Mouse (Mus musculus) spleen, embryonic (tissue): ENCODE data around the gene Lin28a.
"Not testable (repeated sequence)": the region's sequence is repeated elsewhere in the genome, so short reads cannot be mapped to it uniquely, and the experiment has no call there.

Experiments used
- CTCF ChIA-PET: fragments of 350-600 bp; sonication (Branson Sonifier 250); formaldehyde crosslinking; loops from one replicate; lab custom pipeline; 2022; lab: Charles Lee

The Lin28a gene

DNA sequence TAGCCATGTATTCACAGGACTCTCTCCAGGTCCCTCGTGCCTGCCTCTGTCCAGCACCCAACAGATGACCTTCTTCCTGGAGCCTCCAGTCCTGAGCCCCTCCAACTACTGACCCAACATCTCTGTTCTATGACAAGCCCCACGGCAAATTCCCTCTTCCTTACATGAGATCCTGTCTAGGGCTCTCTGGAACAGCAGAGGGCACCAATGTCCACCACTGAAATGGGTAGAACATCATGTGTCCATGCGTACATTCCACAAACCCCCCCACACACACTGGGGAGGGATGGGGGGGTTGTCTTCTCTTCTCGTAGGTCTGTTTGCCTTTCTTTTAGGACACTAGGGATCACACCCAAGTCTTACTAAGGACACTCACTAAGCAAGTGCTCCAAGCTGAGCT lies 28.6 kb downstream of the Lin28a start:
- CTCF ChIA-PET = no interaction called here

DNA sequence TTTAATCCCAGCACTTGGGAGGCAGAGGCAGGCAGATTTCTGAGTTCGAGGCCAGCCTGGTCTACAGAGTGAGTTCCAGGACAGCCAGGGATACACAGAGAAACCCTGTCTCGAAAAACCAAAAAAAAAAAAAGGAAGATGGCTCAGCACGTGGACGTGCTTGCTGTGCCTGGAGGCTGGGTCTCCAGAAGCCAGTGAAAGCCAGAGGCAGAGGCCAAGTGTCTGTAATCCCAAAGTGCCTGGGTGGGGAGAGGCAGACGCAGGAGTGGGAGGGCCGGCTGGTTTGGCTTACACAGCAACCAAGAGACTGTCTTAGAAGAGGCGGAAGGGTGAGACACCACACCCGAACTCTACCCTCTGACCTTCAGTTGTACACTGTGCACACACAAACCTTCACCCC lies 30.4 kb downstream of the Lin28a start:
- CTCF ChIA-PET = not testable (repeated sequence)

DNA sequence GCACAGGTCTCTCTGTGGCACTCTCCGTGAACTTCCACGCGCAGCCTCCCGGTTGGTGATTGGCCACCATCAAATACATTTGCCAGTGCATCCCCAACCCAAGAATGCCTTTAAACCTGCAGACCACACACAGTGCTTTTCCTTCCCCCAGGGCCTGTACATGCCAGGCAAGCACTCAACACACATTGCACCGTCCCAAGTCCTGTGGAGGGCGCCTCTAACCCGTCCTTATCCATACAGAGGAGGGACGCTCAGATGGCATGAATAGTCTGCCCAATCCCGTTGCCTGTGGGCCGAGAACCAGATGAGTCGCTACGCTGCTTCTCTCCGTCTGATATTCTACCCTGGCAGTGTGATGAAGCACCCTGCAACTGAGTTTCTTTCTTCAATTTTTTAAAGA lies 35.7 kb downstream of the Lin28a start:
- CTCF ChIA-PET = no interaction called here

DNA sequence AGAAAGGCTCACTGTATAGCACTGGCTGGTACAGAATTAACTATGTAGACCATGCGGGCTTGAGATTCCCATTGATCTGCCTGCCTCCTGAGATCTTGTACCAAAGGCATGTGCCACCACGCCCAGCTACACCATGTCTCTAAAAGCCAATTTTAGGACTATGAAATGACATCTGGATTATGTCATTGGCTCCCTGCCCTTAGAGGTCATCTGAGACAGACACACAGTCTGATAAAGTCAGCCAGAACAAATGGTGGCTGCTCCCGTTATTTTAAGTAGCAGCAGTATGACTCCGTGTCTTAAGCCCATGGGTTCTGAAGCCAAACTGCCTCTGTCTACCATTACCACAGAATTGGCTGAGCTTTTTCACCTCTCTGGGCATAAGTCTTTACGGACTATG lies 38.1 kb downstream of the Lin28a start:
- CTCF ChIA-PET = no interaction called here

DNA sequence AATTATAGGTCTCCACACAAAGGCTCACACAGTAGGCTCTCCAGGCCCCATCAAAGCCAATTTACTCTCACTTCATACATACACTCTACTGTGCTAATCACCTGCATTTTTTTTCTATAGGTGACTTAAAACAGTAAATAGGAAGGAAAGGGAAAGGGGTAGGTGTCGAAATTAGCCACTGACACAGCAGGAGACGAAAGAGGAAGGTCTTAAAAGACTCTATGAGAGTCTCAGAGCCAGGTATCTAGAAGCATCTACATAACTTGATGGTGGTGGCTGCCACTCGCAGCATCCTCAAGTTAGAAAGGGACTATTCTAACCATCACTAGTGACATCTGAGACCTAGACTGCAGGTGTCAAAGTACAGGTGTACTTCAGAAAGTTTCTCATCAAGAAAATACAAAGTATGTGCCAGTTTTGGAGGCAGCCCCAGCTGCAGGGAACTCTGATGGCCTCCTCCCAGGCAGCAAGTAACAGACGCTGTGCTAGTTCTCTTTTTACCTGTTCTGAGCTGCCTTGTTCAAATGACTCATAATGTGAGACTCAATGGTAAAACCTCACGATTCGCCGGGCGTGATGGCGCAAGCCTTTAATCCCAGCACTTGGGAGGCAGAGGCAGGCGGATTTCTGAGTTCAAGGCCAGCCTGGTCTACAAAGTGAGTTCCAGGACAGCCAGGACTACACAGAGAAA lies 40.5 kb downstream of the Lin28a start:
- CTCF ChIA-PET = no interaction called here

DNA sequence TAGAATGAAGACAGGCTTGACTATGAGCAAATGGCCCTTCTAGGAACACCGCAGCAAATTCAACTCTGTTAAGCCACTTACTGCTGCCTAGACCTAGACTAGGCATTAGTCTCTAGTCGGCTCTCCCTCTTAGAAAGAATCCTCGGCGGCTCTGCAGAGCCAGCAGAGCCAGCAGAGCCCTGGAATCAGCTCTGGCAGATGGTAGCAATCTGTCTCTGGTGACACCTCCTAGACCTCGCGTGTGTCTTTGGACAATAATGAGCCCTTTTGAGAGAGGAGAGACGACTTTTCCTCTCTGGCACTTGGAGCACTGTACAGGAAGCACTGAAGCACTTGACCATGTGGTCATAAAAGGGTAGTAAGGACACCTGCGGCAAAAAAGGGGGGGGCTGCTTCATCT lies 46.9 kb downstream of the Lin28a start:
- CTCF ChIA-PET = no interaction called here

DNA sequence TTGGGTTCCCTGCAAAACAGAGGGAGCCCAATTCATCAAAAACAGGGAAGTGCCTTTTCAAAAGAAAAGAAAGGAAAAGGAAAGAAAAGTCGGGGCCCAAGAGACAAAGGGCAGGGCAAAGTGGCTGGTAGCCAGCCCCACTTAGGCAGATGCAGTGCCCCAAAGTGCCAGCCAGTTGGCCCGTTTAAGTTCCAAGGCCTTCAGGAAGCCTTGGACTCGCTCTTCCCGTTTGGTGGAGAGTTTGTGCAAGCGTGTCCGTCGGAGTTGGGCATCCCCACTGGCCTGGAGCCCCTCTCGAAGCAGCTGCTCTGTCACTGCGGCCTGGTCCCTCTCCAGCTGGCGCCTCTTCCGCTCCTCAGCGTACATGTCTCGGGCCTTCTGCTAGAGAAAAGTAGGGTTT lies 47.8 kb downstream of the Lin28a start:
- CTCF ChIA-PET = no interaction called here

DNA sequence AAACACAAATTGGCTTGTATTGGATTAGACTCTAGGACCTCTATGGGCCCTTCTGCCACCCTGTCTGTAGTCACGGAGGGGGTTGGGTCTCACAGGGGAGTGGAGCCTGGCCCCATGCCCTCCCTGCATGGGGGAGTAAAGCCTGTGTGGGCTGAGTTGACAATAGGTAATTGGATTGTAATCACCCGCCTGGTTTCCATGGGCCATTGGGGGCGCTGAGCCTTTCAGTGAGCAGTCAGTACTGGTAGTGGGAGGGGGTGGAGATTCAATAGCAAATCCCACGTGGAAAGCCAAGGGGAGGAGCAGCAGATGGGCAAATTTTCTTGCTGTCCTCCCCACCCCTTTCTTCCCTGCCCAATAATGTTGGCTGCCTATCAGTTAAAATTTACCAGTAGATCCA lies 48.4 kb downstream of the Lin28a start:
- CTCF ChIA-PET = no interaction called here

DNA sequence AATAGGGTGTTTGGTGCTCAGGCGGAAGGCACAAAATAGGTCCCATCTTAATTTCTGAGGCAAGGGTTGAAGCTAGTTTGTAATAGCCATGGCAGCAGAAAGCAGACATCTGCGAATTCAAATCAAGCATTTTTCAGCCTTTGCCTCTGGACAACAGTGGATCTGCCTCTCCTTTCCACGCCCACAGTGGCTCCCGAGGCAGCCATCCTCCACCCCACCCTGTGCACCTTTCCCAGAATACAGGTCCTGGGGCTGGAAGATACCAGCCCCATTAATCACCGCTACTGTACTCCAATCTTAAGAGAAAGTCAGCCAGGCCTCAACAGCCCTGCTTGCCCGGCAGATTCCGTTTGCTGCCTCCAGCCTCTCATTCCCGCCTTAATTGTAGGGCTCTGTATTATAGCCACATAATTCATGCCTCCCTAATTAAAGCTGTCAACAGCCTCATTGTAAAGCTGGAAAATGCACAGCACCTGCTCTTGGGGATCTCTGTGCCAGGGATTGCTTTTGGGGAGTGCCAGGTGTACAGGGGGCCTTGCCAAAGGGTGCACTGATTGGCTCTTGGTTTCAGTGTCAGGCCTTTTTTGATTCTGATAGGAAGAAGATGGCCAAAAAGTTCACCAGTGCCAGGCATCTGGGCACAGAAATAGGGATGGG lies 49.4 kb downstream of the Lin28a start:
- CTCF ChIA-PET = no interaction called here

DNA sequence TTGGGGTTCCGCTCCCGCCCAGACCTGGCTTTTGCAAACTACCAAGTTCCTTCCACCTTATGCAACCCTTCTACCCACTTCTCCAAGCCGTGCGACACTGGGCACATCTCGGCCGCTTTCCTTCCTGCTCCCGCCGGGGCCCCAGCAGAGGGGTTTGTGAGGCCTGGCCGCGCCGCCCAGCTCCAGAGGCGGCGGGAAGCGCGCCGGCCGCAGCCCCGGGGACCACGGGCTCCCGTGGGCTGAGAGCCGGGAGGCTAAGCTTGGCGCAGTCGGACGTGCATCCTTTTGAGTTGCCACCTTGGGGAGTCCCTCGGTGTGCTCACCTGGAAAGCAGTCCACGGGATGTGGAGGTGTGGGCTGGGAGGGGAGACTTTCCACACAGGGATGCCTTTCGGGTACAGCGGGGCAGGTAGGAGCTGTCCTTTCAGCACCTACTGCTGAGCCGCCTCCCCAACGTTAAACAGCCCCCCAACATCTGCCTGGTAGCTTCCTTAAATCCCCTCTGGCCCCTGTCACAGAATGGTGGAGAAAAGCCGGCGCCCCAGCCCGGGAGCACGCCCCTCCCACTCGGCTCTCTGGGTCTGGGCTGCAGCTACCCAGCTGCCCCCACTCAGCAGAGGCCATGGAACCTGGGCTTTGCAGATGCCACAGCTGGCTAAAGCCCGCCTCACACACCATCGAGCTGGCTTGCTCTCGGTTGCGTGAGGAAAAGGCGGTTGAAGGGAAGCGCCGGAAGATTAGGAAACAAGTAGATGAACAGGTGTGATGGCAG lies 50.3 kb downstream of the Lin28a start, which contains the start of gene Hmgn2:
Gene Hmgn2, minus strand, starts transcription at position 501 of the 772 bp plus-strand sequence.
- CTCF ChIA-PET = no interaction called here

DNA sequence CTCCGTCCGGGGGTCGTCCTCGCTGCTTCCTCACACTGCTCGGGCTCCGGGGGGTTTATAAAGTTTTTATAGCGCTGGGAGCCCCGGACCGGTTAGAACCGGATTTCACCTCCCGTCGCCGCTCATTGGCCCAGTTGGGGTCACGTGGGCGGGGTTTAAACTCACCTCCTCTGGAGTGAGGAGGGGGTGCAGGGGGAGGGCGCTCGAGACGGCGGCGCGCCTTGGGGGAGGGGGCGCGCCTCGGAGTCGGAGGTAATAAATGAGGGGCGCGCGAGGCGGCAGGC lies 50.8 kb downstream of the Lin28a start:
- CTCF ChIA-PET = no interaction called here

DNA sequence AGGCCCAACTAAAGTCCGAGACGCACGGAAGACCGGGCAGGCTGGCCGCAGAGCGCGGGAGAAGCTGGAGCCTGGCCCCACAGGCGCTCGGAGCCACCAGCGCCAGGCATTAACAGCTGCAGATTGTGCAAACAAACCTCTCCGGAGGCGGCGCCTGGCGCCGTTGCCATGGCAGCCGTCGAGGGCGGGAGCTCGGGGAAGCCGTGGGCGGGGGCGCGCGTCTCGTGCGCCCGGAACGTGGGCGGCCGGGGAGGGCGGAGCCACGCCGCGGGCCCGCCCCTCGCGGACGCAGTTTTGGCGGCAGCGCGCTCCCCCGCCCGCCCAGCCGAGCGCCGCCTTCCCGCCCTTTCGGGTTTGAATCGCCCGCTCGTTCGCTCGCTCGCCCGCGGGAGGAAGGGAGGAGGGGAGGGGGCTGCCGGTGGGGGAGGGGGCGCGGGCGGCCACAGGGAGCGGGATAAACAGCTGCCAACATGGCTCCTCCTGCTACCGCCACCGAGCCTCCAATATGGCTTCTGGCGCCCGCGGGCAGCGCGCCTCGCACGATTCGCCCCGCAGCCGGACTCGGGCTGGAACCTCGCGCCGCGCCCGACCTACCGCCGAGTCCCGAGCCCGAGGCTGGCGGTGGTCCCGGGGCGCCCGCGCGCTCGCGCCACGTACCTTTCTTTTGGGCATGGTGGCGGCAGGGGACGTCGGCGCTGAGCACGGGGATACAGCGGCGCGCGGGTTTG lies 51.3 kb downstream of the Lin28a start:
- CTCF ChIA-PET = no interaction called here

DNA sequence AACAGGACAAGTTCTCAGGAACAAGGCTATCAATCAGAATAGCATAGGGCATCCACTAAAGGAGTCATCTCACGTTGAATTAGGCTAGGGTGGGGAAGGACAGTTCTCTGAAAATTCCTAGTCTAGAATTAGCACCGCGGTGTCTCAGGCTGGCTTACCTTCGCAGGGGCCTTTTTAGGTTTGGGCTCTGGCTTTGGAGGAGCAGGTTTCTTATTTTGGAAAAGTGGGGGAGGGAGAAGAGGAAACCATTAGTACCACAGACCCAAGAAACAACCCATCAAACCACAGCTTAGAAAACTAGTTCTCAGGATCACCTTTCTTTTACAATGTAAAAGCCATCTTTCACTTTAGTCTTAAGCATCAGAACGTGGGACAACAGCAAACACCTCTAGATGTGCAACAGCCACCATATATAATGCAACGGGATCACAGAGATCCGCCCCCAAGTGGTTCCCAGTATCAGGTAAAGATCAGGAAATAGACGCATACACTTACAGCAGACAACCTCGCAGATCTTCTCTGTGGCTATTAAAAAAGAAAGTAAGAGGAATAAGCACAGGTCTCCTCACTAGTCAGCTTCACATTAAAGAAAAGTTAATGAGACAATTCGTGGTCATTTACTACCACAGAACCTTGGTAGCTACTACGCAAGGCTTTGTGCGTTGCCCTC lies 52.2 kb downstream of the Lin28a start:
- CTCF ChIA-PET = no interaction called here

DNA sequence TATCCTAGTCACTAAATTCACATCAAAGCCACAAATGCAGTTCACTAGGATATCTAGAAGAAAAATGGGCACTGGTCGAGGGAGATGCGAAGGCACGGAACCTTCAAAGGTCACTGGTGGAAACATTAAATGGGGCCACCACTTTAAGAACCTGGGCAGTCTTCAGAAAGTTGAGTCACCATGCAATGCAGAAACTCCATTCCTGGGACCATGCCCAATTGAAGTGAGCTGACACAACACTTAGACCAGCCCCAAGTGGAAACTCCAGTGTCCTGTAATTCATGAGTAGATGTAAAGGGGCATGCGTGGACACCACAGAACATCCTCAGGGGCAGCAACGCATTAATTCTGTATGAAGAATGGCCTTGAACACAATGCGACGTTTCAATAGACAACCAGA lies 56.1 kb downstream of the Lin28a start:
- CTCF ChIA-PET = interaction anchor here (0.6 to 0.7 kb wide), 2 partner anchors 74 to 794 kb away, joined by 4 to 5 read pairs; no protein-coding TSS in a partner anchor

DNA sequence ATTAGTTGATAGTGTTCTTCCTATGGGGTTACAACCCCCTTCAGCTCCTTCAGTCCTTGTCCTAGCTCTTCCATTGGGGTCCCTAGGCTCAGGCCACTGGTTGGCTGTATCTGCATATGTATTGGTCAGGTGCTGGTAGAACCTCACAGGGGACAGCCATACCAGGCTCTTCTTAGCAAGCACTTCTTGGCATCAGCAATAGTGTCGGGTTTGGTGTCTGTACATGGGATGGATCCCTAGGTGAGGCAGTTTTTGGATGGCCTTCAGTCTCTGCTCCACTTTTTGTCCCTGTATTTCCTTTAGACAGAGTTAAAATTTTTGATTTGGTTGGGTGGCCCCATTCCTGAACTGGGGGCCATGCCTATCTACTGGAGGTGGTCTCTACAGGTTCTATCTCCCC lies 59.8 kb downstream of the Lin28a start:
- CTCF ChIA-PET = no interaction called here

DNA sequence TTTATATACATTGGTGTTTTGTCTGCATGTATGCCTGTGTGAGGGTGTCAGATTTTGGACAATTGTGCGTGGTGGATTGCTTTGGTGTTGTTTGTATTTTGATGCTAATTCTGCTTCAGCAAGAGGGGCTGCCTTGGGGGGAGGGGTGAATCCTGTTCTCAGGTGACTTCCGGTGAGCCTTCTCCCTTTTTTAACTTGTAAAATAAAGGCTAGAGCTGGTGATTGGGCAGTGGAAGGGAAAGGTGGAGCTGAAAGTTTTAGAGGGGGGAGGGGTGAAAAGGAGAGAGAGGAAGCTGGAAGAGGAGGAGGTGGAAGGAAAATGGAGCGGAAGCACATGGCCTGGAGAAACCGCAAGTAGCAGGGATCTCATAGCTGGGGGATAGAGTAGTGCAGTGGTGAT lies 62.3 kb downstream of the Lin28a start:
- CTCF ChIA-PET = interaction anchor here (0.6 kb wide), 1 partner anchor 330 kb away, joined by 5 read pairs; no protein-coding TSS in a partner anchor
